Mouse (Mus musculus): ENCODE data around the gene Panx2. TPM values are rescaled to one million over a fixed set of nuclear protein-coding genes. Genes with fewer than 3 reads are reported as not detected.
A peak's percentile ranks its signal among the peaks of the same experiment; 100 is the strongest.

Panx2 gene
- total and polyA plus RNA-seq, 3 experiments: 0.91 to 2.1 (median 1.3) TPM

GRCm38 (mm10) chr15:89054666-89055065, 4.9 kb upstream of the Panx2 start:
- DNase-seq: peak in 1 of 2 experiments; percentile 12
- Histone ChIP-seq H3K4me3 (no peak overlapping the region), H3K27me3 (ENCODE audit: control insufficient read depth, insufficient read depth, low read length) (peaks cover 1% of the 10 kb centered on the region), H3K9ac (ENCODE audit: low read depth, low read length) (no peak overlapping the region), H3K79me2 (replicated peaks; ENCODE audit: control insufficient read depth, insufficient read depth, low read length) (no peaks in the 10 kb centered on the region), H3K4me1 (ENCODE audit: control insufficient read depth, insufficient read depth, low read length) (no peaks in the 10 kb centered on the region), H3K36me3 (ENCODE audit: control insufficient read depth, insufficient read depth, low read length) (no peaks in the 10 kb centered on the region), H3K27ac (no peak overlapping the region)
- 87% methylated on average over 7 of the region's 7 CpGs for WGBS
- intact Hi-C loops (cut with DNase I): no loop called here
- TF ChIP-seq EP300 (IDR thresholded peaks at IDR 0.05; ENCODE audit: insufficient read depth, low read depth, low read length): no peak
- no peak for TF ChIP-seq CTCF (IDR thresholded peaks at IDR 0.05)
- TF ChIP-seq POLR2A (IDR thresholded peaks at IDR 0.05; ENCODE audit: insufficient read depth, low read depth, low read length): no peak

- intact Hi-C loops (cut with DNase I): no loop called here
- TF ChIP-seq EP300 (IDR thresholded peaks at IDR 0.05; ENCODE audit: insufficient read depth, low read depth, low read length) (no peak), CTCF (IDR thresholded peaks at IDR 0.05) (no peak), POLR2A (IDR thresholded peaks at IDR 0.05; ENCODE audit: insufficient read depth, low read depth, low read length) (no peak)
- no peak overlapping the region for H3K9ac ChIP-seq (ENCODE audit: low read depth, low read length)
Observed at GRCm38 (mm10) chr15:89058736-89059135, 798 bp upstream of the Panx2 start.

GRCm38 (mm10) chr15:89060032-89060681, 623 bp downstream of the Panx2 start:
- 5% methylated on average over 40 of the region's 48 CpGs for WGBS
- Histone ChIP-seq H3K27ac (no peak overlapping the region), H3K36me3 (ENCODE audit: control insufficient read depth, insufficient read depth, low read length) (no peaks in the 10 kb centered on the region), H3K27me3 (ENCODE audit: control insufficient read depth, insufficient read depth, low read length) (peaks cover 3% of the 10 kb centered on the region), H3K4me3 (peak overlapping the region; percentile 48), H3K79me2 (replicated peaks; ENCODE audit: control insufficient read depth, insufficient read depth, low read length) (no peaks in the 10 kb centered on the region), H3K4me1 (ENCODE audit: control insufficient read depth, insufficient read depth, low read length) (no peaks in the 10 kb centered on the region), H3K9ac (ENCODE audit: low read depth, low read length) (peak overlapping the region; percentile 56)
- no peak for TF ChIP-seq EP300 (IDR thresholded peaks at IDR 0.05; ENCODE audit: insufficient read depth, low read depth, low read length)
- no peak for TF ChIP-seq POLR2A (IDR thresholded peaks at IDR 0.05; ENCODE audit: insufficient read depth, low read depth, low read length)
- no peak for TF ChIP-seq CTCF (IDR thresholded peaks at IDR 0.05)
- DNase-seq: peak; percentile 6 to 34
- intact Hi-C loops (cut with DNase I): no loop called here

More at GRCm38 (mm10) chr15:89058736-89059135, 798 bp upstream of the Panx2 start:
- no peaks in the 10 kb centered on the region for H3K36me3 ChIP-seq (ENCODE audit: control insufficient read depth, insufficient read depth, low read length)
- no peaks in the 10 kb centered on the region for H3K79me2 ChIP-seq (replicated peaks; ENCODE audit: control insufficient read depth, insufficient read depth, low read length)
- H3K4me1 ChIP-seq (ENCODE audit: control insufficient read depth, insufficient read depth, low read length): no peaks in the 10 kb centered on the region
- peak; percentile 1 to 14 for DNase-seq
- H3K4me3 ChIP-seq: no peak overlapping the region
- peaks cover 3% of the 10 kb centered on the region for H3K27me3 ChIP-seq (ENCODE audit: control insufficient read depth, insufficient read depth, low read length)
- WGBS: 30% methylated on average over 6 of the region's 6 CpGs
- no peak overlapping the region for H3K27ac ChIP-seq

GRCm38 (mm10) chr15:89060811-89061460, 1.4 kb downstream of the Panx2 start:
- DNase-seq: peak in 1 of 2 experiments; percentile 11
- intact Hi-C loops (cut with DNase I): no loop called here
- Histone ChIP-seq H3K9ac (ENCODE audit: low read depth, low read length) (no peak overlapping the region), H3K27ac (no peak overlapping the region), H3K4me3 (no peak overlapping the region), H3K4me1 (ENCODE audit: control insufficient read depth, insufficient read depth, low read length) (no peaks in the 10 kb centered on the region), H3K27me3 (ENCODE audit: control insufficient read depth, insufficient read depth, low read length) (peaks cover 3% of the 10 kb centered on the region), H3K36me3 (ENCODE audit: control insufficient read depth, insufficient read depth, low read length) (no peaks in the 10 kb centered on the region), H3K79me2 (replicated peaks; ENCODE audit: control insufficient read depth, insufficient read depth, low read length) (no peaks in the 10 kb centered on the region)
- TF ChIP-seq CTCF (IDR thresholded peaks at IDR 0.05) (no peak), POLR2A (IDR thresholded peaks at IDR 0.05; ENCODE audit: insufficient read depth, low read depth, low read length) (no peak), EP300 (IDR thresholded peaks at IDR 0.05; ENCODE audit: insufficient read depth, low read depth, low read length) (no peak)
- WGBS: 87% methylated on average over 12 of the region's 12 CpGs

- Histone ChIP-seq H3K4me1 (ENCODE audit: control insufficient read depth, insufficient read depth, low read length) (no peaks in the 10 kb centered on the region), H3K9ac (ENCODE audit: low read depth, low read length) (no peak overlapping the region), H3K27ac (no peak overlapping the region), H3K27me3 (ENCODE audit: control insufficient read depth, insufficient read depth, low read length) (peaks cover 3% of the 10 kb centered on the region), H3K4me3 (no peak overlapping the region), H3K79me2 (replicated peaks; ENCODE audit: control insufficient read depth, insufficient read depth, low read length) (no peaks in the 10 kb centered on the region), H3K36me3 (ENCODE audit: control insufficient read depth, insufficient read depth, low read length) (no peaks in the 10 kb centered on the region)
- DNase-seq: no peak
- TF ChIP-seq POLR2A (IDR thresholded peaks at IDR 0.05; ENCODE audit: insufficient read depth, low read depth, low read length) (no peak), EP300 (IDR thresholded peaks at IDR 0.05; ENCODE audit: insufficient read depth, low read depth, low read length) (no peak), CTCF (IDR thresholded peaks at IDR 0.05) (no peak)
- intact Hi-C loops (cut with DNase I): no loop called here
- 74% methylated on average over 6 of the region's 6 CpGs for WGBS
Observed at GRCm38 (mm10) chr15:89061761-89062517, 2.4 kb downstream of the Panx2 start.

Measured in heart, adult 2 months (tissue).